Mouse (Mus musculus) liver, adult 2 months (tissue): Measurements from ENCODE around the gene Zfp280d. TPM values are rescaled to one million over a fixed set of nuclear protein-coding genes. Genes with fewer than 3 reads are reported as not detected.

Experiments
- DNase-seq: peaks from one replicate; pipeline ENCODE4 v3.0.0-alpha.2; 2011; ENCODE audit warnings: low read depth, low spot score; ENCODE audit errors: extremely low read depth
- H3K27ac ChIP-seq: fragments of 200-500 bp; replicated peaks from 2 replicates; pipeline ENCODE4 v1.5.1; 2012; ENCODE audit warnings: low read depth, mild to moderate bottlenecking, control low read depth, inconsistent platforms, low read length; ENCODE audit not compliant: insufficient read depth
- H3K27me3 ChIP-seq: fragments of 200-500 bp; 2 replicates; pipeline ENCODE4 v1.6.1; 2012; ENCODE audit warnings: mild to moderate bottlenecking, moderate library complexity, low read length, inconsistent platforms; ENCODE audit not compliant: control insufficient read depth, insufficient read depth
- H3K36me3 ChIP-seq: fragments of 200-500 bp; 2 replicates; pipeline ENCODE4 v1.6.1; 2012; ENCODE audit warnings: low read length, inconsistent platforms; ENCODE audit not compliant: control insufficient read depth, insufficient read depth
- H3K4me1 ChIP-seq: fragments of 200-500 bp; 2 replicates; pipeline ENCODE4 v1.6.1; 2011; ENCODE audit warnings: low read length; ENCODE audit not compliant: control insufficient read depth, insufficient read depth
- H3K4me3 ChIP-seq: fragments of 200-500 bp; 2 replicates; pipeline ENCODE4 v1.5.1; 2011; ENCODE audit warnings: low read depth, mild to moderate bottlenecking, control low read depth, low read length, moderate library complexity; ENCODE audit not compliant: insufficient read depth
- H3K79me2 ChIP-seq: fragments of 200-500 bp; 2 replicates; pipeline ENCODE4 v1.6.1; 2012; ENCODE audit warnings: inconsistent platforms, mild to moderate bottlenecking, low read length, moderate library complexity; ENCODE audit not compliant: control insufficient read depth, insufficient read depth
- H3K9ac ChIP-seq: fragments of 200-500 bp; 2 replicates; pipeline ENCODE4 v1.6.1; 2012; ENCODE audit warnings: low read depth, mild to moderate bottlenecking, control low read depth, inconsistent platforms, low read length
- CTCF ChIP-seq: fragments of 200-500 bp; IDR thresholded peaks from 2 replicates; pipeline ENCODE4 v1.5.1; 2011; ENCODE audit warnings: low read depth, low read length, control low read depth
- POLR2A ChIP-seq: fragments of 200-500 bp; IDR thresholded peaks from 2 replicates; pipeline ENCODE4 v1.6.1; 2011; ENCODE audit warnings: low read length, control low read depth; ENCODE audit not compliant: insufficient read depth; ENCODE audit errors: extremely low read depth
- WGBS: fragments of 180-500 bp; shearing (Covaris S2); methylation state at CpG from one replicate; pipeline ENCODE4 v1.1.7; 2018; 5-methylcytosine and 5-hydroxymethylcytosine counted together
- polyA plus RNA-seq: library from polyadenylated mRNA; depleted of rRNA; stranded (reverse); fragments of >200 nt; gene quantifications from 2 replicates; pipeline ENCODE4 v1.2.3, GENCODE M21; 2012
- total RNA-seq: library from RNA; depleted of rRNA; stranded (reverse); fragments of >200 nt; gene quantifications from 2 replicates; pipeline ENCODE4 v1.2.3, GENCODE M21; 2014

Zfp280d gene
- total and polyA plus RNA-seq, 2 experiments = 3.1 to 26.0 TPM

DNA sequence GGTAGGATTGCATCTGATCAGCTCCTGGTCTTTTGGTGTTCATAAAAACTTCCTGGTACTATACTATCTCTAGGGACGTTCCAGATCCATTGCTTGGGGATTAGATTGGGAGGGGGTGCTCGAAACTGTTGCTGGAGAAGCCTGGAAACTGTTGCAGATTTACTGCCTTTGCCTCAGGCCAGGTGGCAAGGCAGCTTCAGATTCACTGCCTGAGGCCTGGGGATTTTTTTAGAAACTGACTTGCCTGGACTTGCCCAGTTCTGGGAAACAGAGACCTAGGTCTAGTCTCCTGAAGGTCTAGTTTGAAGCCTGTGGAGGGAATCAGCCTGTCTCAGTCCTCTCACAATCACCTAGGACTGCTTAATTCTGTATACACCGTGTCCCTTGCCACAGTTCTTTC, 9.8 kb upstream of the Zfp280d start:
- TF ChIP-seq CTCF (no peak), POLR2A (no peak)
- H3K4me3 ChIP-seq = no peak overlapping the region
- WGBS = 80% methylated on average over 3 of the region's 3 CpGs
- H3K4me1 ChIP-seq = no peaks in the 10 kb centered on the region
- H3K9ac ChIP-seq = no peak overlapping the region
- no peak overlapping the region for H3K27ac ChIP-seq
- no peak for DNase-seq
- H3K79me2 ChIP-seq = no peaks in the 10 kb centered on the region
- no peaks in the 10 kb centered on the region for H3K27me3 ChIP-seq
- H3K36me3 ChIP-seq = no peaks in the 10 kb centered on the region

DNA sequence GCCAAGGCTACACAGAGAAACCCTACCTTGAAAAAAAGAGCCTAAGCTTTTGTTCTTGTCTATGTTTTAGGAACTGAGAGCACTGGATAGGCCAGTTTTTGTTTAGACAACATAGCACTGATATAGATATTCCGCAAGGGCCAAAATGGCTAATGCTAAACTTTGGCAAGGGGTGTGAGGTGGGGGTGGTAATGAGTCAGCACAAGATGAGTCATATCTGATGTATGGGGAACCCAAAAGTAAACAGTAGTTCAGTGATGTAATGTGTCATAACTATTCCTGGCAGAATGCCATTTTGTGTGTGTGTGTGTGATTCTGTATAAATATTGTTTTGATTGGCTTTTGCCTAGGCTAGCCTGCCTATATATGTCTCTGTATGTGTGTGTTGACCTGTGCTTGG, 4.5 kb upstream of the Zfp280d start:
- H3K9ac ChIP-seq = no peak overlapping the region

DNA sequence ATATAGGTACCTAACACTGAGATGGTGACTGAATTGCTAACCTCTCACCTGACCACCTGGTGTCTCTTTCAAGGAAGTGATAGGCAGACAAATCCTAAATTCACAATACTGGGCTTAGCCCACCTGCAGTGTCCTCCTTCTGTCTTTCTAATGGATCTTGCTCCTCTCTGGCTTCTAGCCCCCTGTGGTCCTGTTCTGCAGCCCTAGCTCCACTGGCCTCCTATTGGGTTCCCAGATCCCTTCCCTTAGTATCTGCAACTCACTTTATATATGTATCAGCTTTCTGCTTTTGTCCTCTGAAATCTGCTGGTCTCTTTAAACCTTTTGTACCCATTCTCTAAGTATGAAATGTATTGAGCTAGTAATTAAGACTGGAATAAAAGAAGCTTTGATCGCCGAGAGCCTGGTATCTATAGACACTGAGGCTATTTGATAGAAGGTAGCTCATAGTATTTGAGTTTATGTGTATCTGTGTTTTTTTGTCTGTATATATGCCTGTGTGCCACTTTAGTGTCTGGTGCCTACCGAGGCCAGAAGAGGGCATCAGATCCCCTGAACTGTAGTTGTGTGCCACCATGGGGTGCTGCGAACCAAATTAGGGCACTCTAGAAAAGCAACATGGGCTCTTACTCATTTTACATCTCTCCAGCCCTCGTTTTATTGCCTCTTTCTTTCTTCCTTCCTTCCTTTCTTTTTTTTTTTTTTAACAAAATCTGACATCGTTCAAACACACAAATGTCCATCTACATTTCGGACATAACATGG, 832 bp upstream of the Zfp280d start:
- no peak overlapping the region for H3K27ac ChIP-seq
- no peak overlapping the region for H3K9ac ChIP-seq
- H3K36me3 ChIP-seq = no peaks in the 10 kb centered on the region
- no peak for DNase-seq
- no peaks in the 10 kb centered on the region for H3K27me3 ChIP-seq
- H3K4me3 ChIP-seq = no peak overlapping the region
- TF ChIP-seq POLR2A (no peak), CTCF (0 out of 2 replicates have a peak, but pooled peaks have one; percentile 3)
- peaks cover 12% of the 10 kb centered on the region for H3K4me1 ChIP-seq
- peaks cover 7% of the 10 kb centered on the region; the same call in 1 of the 2 replicates for H3K79me2 ChIP-seq
- 91% methylated on average over 7 of the region's 7 CpGs for WGBS

More for the DNA sequence above, 4.5 kb upstream of the Zfp280d start:
- Histone ChIP-seq H3K4me3 (no peak overlapping the region), H3K79me2 (no peaks in the 10 kb centered on the region), H3K27ac (no peak overlapping the region), H3K27me3 (no peaks in the 10 kb centered on the region), H3K4me1 (peaks cover 4% of the 10 kb centered on the region; the same call in 1 of the 2 replicates), H3K36me3 (no peaks in the 10 kb centered on the region)
- 94% methylated on average over 1 of the region's 1 CpGs for WGBS
- TF ChIP-seq POLR2A (no peak), CTCF (no peak)
- no peak for DNase-seq

DNA sequence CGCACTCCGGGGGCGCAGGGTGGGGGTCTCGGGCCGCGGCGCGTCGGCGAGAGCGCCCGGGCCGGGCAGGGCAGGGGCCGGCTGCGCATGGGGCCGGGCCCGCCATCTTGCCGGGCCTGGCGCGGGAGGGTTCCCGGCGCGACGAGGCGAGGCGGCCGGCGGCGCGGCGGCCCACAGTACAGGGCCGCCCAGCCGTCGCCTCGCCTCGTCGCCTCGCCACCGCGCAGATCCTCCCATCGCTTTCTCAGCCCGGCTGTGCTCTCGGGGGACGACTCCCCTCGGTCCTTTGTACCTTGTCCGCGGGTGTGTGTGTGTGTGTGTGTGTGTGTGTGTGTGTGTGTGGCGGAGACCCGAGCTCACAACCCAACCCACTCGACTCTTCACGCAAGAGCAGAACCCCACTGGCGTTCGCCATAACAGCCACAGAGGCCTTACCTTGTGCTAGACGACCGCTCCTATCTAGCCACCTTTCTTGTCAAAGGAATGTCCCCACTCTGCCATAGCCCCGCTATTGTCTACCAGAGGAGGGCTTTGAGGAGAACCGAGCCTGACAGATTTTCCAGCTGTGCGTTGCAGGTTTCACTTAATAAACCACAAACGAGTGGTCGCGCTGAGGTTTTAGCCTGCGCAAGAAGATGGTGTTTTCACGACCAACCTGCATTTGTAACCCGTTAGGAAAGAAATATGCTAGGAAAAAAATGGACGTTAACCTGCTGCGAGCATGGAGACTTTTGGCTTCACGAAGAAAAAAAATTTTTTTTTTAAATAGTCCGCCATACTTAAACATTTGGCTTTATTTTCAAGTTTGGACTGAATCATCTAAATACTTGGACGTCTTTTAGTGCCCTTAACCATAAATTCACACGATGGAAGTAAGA, 680 bp downstream of the Zfp280d start:
- 5% methylated on average over 37 of the region's 70 CpGs for WGBS
- peak; percentile 60 for DNase-seq
- Histone ChIP-seq H3K4me3 (peak overlapping the region; percentile 75), H3K36me3 (no peaks in the 10 kb centered on the region), H3K4me1 (peaks cover 12% of the 10 kb centered on the region), H3K27me3 (no peaks in the 10 kb centered on the region), H3K27ac (peak overlapping the region; percentile 71), H3K79me2 (peaks cover 13% of the 10 kb centered on the region; the same call in 1 of the 2 replicates), H3K9ac (peak overlapping the region; percentile 84)
- TF ChIP-seq CTCF = no peak
- no peak for TF ChIP-seq POLR2A

DNA sequence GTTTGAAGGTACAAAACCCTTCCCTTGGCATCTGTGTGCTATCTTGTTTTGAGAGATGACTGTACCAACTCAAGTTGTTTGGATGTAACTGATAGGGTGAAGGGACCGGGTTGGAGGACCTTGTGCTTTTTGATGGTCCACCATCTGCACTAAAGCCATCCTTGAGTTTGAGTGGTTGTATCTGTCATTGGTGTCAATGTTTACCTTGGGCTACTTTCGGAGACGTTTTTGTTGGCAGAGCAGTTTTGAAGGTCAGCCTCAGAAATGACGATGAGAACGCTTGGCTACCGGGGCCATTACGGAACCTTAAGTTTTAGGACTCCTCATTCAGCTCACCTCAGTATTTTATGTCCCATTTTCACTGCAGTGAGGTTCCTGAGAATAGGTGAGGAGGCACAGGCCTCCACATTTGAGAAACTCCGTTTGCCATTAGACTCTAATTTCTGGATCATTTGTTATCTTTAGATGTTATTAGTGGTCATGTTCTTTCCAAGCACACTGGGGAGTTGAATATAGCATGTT, 1.4 kb downstream of the Zfp280d start:
- 14% methylated on average over 8 of the region's 8 CpGs for WGBS
- peak overlapping the region; percentile 56; the same call in 1 of the 2 replicates for H3K27ac ChIP-seq

More for the DNA sequence above, 1.4 kb downstream of the Zfp280d start:
- Histone ChIP-seq H3K79me2 (peaks cover 16% of the 10 kb centered on the region; the same call in 1 of the 2 replicates), H3K4me1 (peaks cover 12% of the 10 kb centered on the region), H3K27me3 (no peaks in the 10 kb centered on the region), H3K9ac (peak overlapping the region; percentile 53; the same call in 1 of the 2 replicates), H3K36me3 (no peaks in the 10 kb centered on the region), H3K4me3 (peak overlapping the region; percentile 52)
- peak; percentile 57 for DNase-seq
- TF ChIP-seq CTCF = no peak
- TF ChIP-seq POLR2A = no peak
